ENCODE assay signal across 17 mouse cellular contexts in the genomic region with DNA sequence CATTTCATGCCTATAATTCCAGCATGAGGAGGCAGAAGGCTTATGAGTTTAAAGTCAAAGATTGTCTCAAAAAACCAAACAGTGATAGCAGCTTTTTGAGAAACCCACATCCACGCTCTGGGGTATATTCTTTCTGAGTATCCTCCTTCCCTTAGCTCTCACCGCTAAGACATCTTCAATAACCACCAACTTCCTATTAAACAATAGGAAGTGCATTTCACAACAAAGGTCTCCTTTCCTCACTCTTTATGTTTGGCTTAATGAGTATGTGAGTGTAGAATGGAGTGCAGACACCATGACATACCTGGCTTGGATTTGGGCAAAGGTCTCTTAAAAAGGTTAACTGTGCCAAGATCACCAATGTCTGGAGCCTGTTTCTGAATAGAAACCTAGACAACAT. TPM values are rescaled to one million over a fixed set of nuclear protein-coding genes. Genes with fewer than 3 reads are reported as not detected.
"Had no signal": no experiment of that assay in that cellular context is flagged by ENCODE, and none has a peak within 500 bp of the region (broad histone marks: within the 10 kb centered on the region; RNA-seq: fewer than 3 reads in every experiment).

No protein-coding gene starts in this region.

- H3K9me3 ChIP-seq: midbrain, embryonic 10.5 days; midbrain, embryonic 12.5 days; neural tube, embryonic 13.5 days; neural tube, embryonic 15.5 days; stomach, embryonic 15.5 days had no signal

- H3K4me3 ChIP-seq: midbrain, embryonic 10.5 days; midbrain, embryonic 12.5 days; myocyte; neural tube, embryonic 13.5 days; neural tube, embryonic 15.5 days; stomach, embryonic 15.5 days had no signal

- H3K27ac ChIP-seq: midbrain, embryonic 10.5 days; midbrain, embryonic 12.5 days; neural tube, embryonic 13.5 days; neural tube, embryonic 15.5 days; stomach, embryonic 15.5 days; stomach, postnatal 0 days had no signal

- H3K4me1 ChIP-seq: stomach, embryonic 15.5 days had no signal

- H3K27me3 ChIP-seq: midbrain, embryonic 12.5 days; neural tube, embryonic 13.5 days; neural tube, embryonic 15.5 days; stomach, embryonic 15.5 days had no signal

- H3K9ac ChIP-seq: lung, embryonic 14.5 days; midbrain, embryonic 12.5 days; neural tube, embryonic 13.5 days; neural tube, embryonic 15.5 days; stomach, embryonic 15.5 days had no signal

- DNase-seq: lung, adult 18-20 months; lung, embryonic 14.5 days; lung, postnatal 10 days; lung, postnatal 4 days; midbrain, embryonic 14.5 days; right cerebral cortex, postnatal 14 days; thymus, adult 2 months; thymus, postnatal 25 days; thymus, postnatal 4 days had no signal

- ATAC-seq: midbrain, embryonic 16.5 days had no signal

RNA-seq across cellular contexts. Expression of a gene that starts 35.1 kb away (rescaled TPM):
- polyA plus RNA-seq: myocyte had no signal
